Mouse (Mus musculus) lung, embryonic 15.5 days (tissue): ENCODE results near the gene Ttc30a2. TPM values are rescaled to one million over a fixed set of nuclear protein-coding genes. Genes with fewer than 3 reads are reported as not detected.
"Not testable (repeated sequence)": the region's sequence is repeated elsewhere in the genome, so short reads cannot be mapped to it uniquely, and the experiment has no call there.

ENCODE experiments used
- ATAC-seq: fragments of 200-750 bp; cut with Nextera tagmentation; 2 replicates; pipeline ENCODE4 v1.8.0; 2017; ENCODE audit warnings: moderate number of reproducible peaks, borderline replicate concordance; ENCODE audit not compliant: low FRiP score, low TSS enrichment; ENCODE audit errors: extremely low read depth
- H3K27ac ChIP-seq: fragments of 300-500 bp; sonication (generic); 2 replicates; pipeline ENCODE4 v1.5.1; 2015; ENCODE audit warnings: moderate library complexity, mild to moderate bottlenecking, inconsistent platforms
- H3K27me3 ChIP-seq: fragments of 300-500 bp; sonication (generic); 2 replicates; pipeline ENCODE4 v1.6.1; 2015; ENCODE audit warnings: inconsistent platforms
- H3K36me3 ChIP-seq: fragments of 300-500 bp; sonication (generic); 2 replicates; pipeline ENCODE4 v1.6.1; 2015; ENCODE audit warnings: inconsistent platforms
- H3K4me1 ChIP-seq: fragments of 300-500 bp; sonication (generic); 2 replicates; pipeline ENCODE4 v1.6.1; 2015; ENCODE audit warnings: inconsistent platforms
- H3K4me2 ChIP-seq: fragments of 300-500 bp; sonication (generic); 2 replicates; pipeline ENCODE4 v1.6.1; 2015; ENCODE audit warnings: inconsistent platforms, mild to moderate bottlenecking, moderate library complexity
- H3K4me3 ChIP-seq: fragments of 300-500 bp; sonication (generic); 2 replicates; pipeline ENCODE4 v1.5.1; 2015; ENCODE audit warnings: mild to moderate bottlenecking, inconsistent platforms
- H3K9ac ChIP-seq: fragments of 300-500 bp; sonication (generic); 2 replicates; pipeline ENCODE4 v1.6.1; 2015; ENCODE audit warnings: inconsistent platforms
- H3K9me3 ChIP-seq: fragments of 300-500 bp; sonication (generic); 2 replicates; pipeline ENCODE4 v1.6.1; 2016; ENCODE audit warnings: inconsistent platforms
- WGBS: fragments of 180-500 bp; shearing (Covaris S2); methylation state at CpG from one replicate; pipeline ENCODE4 v1.1.7; 2015; 5-methylcytosine and 5-hydroxymethylcytosine counted together
- polyA plus RNA-seq: library from polyadenylated mRNA; unstranded; fragments of >200 nt; fragmentation: Nextera tagmentation; extraction: Ambion mirVana; gene quantifications from 2 replicates; pipeline ENCODE4 v1.2.1, GENCODE M21; 2015

Gene Ttc30a2
- 0.50 and 0.75 TPM in 2 replicates for polyA plus RNA-seq

GRCm38 (mm10) chr2:75977752-75978368 is at the start of gene Ttc30a2:
Ttc30a2 (minus strand) TSS chr2:75978170.
- H3K4me1 ChIP-seq, H3K9me3 ChIP-seq, H3K27ac ChIP-seq, H3K9ac ChIP-seq, H3K4me2 ChIP-seq, H3K36me3 ChIP-seq, H3K4me3 ChIP-seq, H3K27me3 ChIP-seq: not testable (repeated sequence)
- 0 out of 2 replicates have a peak, but pooled peaks have one; percentile 12 for ATAC-seq
- WGBS = 35% methylated on average over 20 of the region's 24 CpGs

GRCm38 (mm10) chr2:76016890-76017289 is 38.9 kb upstream of the Ttc30a2 start:
- Histone ChIP-seq H3K36me3 (no peaks in the 10 kb centered on the region), H3K27ac (no peak overlapping the region), H3K9me3 (no peaks in the 10 kb centered on the region), H3K9ac (no peak overlapping the region), H3K4me2 (no peak overlapping the region), H3K4me3 (no peak overlapping the region), H3K4me1 (peaks cover 3% of the 10 kb centered on the region; the same call in 1 of the 2 replicates), H3K27me3 (no peaks in the 10 kb centered on the region)
- ATAC-seq = no peak
- 11% methylated on average over 7 of the region's 7 CpGs for WGBS

GRCm38 (mm10) chr2:76016136-76016535 is 38.2 kb upstream of the Ttc30a2 start:
- Histone ChIP-seq H3K9me3 (no peaks in the 10 kb centered on the region), H3K36me3 (no peaks in the 10 kb centered on the region), H3K27ac (no peak overlapping the region), H3K4me1 (peaks cover 3% of the 10 kb centered on the region; the same call in 1 of the 2 replicates), H3K4me2 (no peak overlapping the region), H3K9ac (no peak overlapping the region), H3K27me3 (no peaks in the 10 kb centered on the region), H3K4me3 (no peak overlapping the region)
- no peak for ATAC-seq
- WGBS = 82% methylated on average over 8 of the region's 8 CpGs

GRCm38 (mm10) chr2:76015460-76015859 is 37.5 kb upstream of the Ttc30a2 start:
- H3K27ac ChIP-seq = no peak overlapping the region
- WGBS = 87% methylated on average over 7 of the region's 7 CpGs

GRCm38 (mm10) chr2:76014659-76015058 is 36.7 kb upstream of the Ttc30a2 start:
- H3K36me3 ChIP-seq = no peaks in the 10 kb centered on the region
- no peaks in the 10 kb centered on the region for H3K27me3 ChIP-seq
- ATAC-seq = 0 out of 2 replicates have a peak, but pooled peaks have one; percentile 52
- no peaks in the 10 kb centered on the region for H3K9me3 ChIP-seq
- H3K4me3 ChIP-seq = no peak overlapping the region
- peaks cover 3% of the 10 kb centered on the region for H3K4me1 ChIP-seq
- 81% methylated on average over 3 of the region's 3 CpGs for WGBS
- H3K4me2 ChIP-seq = no peak overlapping the region
- no peak overlapping the region for H3K9ac ChIP-seq
- no peak overlapping the region for H3K27ac ChIP-seq

More at GRCm38 (mm10) chr2:76015460-76015859, 37.5 kb upstream of the Ttc30a2 start:
- Histone ChIP-seq H3K9ac (no peak overlapping the region), H3K4me2 (no peak overlapping the region), H3K4me3 (no peak overlapping the region), H3K9me3 (no peaks in the 10 kb centered on the region), H3K27me3 (no peaks in the 10 kb centered on the region), H3K4me1 (peaks cover 3% of the 10 kb centered on the region), H3K36me3 (no peaks in the 10 kb centered on the region)
- no peak for ATAC-seq

GRCm38 (mm10) chr2:76006194-76006593 is 28.2 kb upstream of the Ttc30a2 start:
- no peak overlapping the region for H3K4me3 ChIP-seq
- H3K9ac ChIP-seq = no peak overlapping the region
- no peak for ATAC-seq
- no peaks in the 10 kb centered on the region for H3K27me3 ChIP-seq
- no peaks in the 10 kb centered on the region for H3K36me3 ChIP-seq
- no peak overlapping the region for H3K4me2 ChIP-seq
- no peaks in the 10 kb centered on the region for H3K9me3 ChIP-seq
- WGBS = 12% methylated on average over 4 of the region's 4 CpGs
- no peak overlapping the region for H3K27ac ChIP-seq
- no peaks in the 10 kb centered on the region; the same call in 1 of the 2 replicates for H3K4me1 ChIP-seq

GRCm38 (mm10) chr2:76002899-76003298 is 24.9 kb upstream of the Ttc30a2 start:
- Histone ChIP-seq H3K27me3 (no peaks in the 10 kb centered on the region), H3K27ac (no peak overlapping the region)

GRCm38 (mm10) chr2:76001392-76001791 is 23.4 kb upstream of the Ttc30a2 start:
- H3K4me2 ChIP-seq = no peak overlapping the region
- ATAC-seq = no peak
- no peak overlapping the region for H3K4me3 ChIP-seq
- H3K27me3 ChIP-seq = no peaks in the 10 kb centered on the region; the same call in 1 of the 2 replicates
- no peaks in the 10 kb centered on the region for H3K9me3 ChIP-seq
- H3K27ac ChIP-seq = no peak overlapping the region
- H3K9ac ChIP-seq = no peak overlapping the region
- no peaks in the 10 kb centered on the region for H3K36me3 ChIP-seq
- peaks cover 24% of the 10 kb centered on the region for H3K4me1 ChIP-seq
- WGBS = 43% methylated on average over 8 of the region's 8 CpGs

More at GRCm38 (mm10) chr2:76002899-76003298, 24.9 kb upstream of the Ttc30a2 start:
- ATAC-seq = no peak
- no peak overlapping the region for H3K4me3 ChIP-seq
- H3K4me1 ChIP-seq = peaks cover 20% of the 10 kb centered on the region
- no peak overlapping the region for H3K9ac ChIP-seq
- no peaks in the 10 kb centered on the region for H3K9me3 ChIP-seq
- WGBS = 32% methylated on average over 9 of the region's 9 CpGs
- H3K36me3 ChIP-seq = no peaks in the 10 kb centered on the region
- H3K4me2 ChIP-seq = no peak overlapping the region

- Histone ChIP-seq H3K4me1 (peaks cover 24% of the 10 kb centered on the region), H3K9me3 (no peaks in the 10 kb centered on the region), H3K36me3 (no peaks in the 10 kb centered on the region), H3K4me2 (no peak overlapping the region), H3K27me3 (no peaks in the 10 kb centered on the region; the same call in 1 of the 2 replicates), H3K9ac (no peak overlapping the region), H3K4me3 (no peak overlapping the region), H3K27ac (no peak overlapping the region)
- WGBS = 34% methylated on average over 12 of the region's 12 CpGs
- no peak for ATAC-seq
Observed at GRCm38 (mm10) chr2:75999636-76000035, 21.7 kb upstream of the Ttc30a2 start.

- peaks cover 24% of the 10 kb centered on the region for H3K4me1 ChIP-seq
- no peak overlapping the region for H3K4me2 ChIP-seq
- no peak overlapping the region for H3K9ac ChIP-seq
- no peaks in the 10 kb centered on the region; the same call in 1 of the 2 replicates for H3K27me3 ChIP-seq
- no peak overlapping the region for H3K4me3 ChIP-seq
- H3K27ac ChIP-seq = no peak overlapping the region
- H3K9me3 ChIP-seq = no peaks in the 10 kb centered on the region
- WGBS = 12% methylated on average over 8 of the region's 8 CpGs
- no peak for ATAC-seq
- H3K36me3 ChIP-seq = no peaks in the 10 kb centered on the region
Observed at GRCm38 (mm10) chr2:75998692-75999091, 20.7 kb upstream of the Ttc30a2 start.

- no peak overlapping the region for H3K4me2 ChIP-seq
- H3K9ac ChIP-seq = no peak overlapping the region
- no peak overlapping the region for H3K27ac ChIP-seq
- peaks cover 24% of the 10 kb centered on the region for H3K4me1 ChIP-seq
- ATAC-seq = no peak
- WGBS = 29% methylated on average over 12 of the region's 12 CpGs
- H3K36me3 ChIP-seq = no peaks in the 10 kb centered on the region
- H3K9me3 ChIP-seq = no peaks in the 10 kb centered on the region
- no peaks in the 10 kb centered on the region; the same call in 1 of the 2 replicates for H3K27me3 ChIP-seq
- no peak overlapping the region for H3K4me3 ChIP-seq
Observed at GRCm38 (mm10) chr2:75997726-75998125, 19.8 kb upstream of the Ttc30a2 start.

- H3K27me3 ChIP-seq = no peaks in the 10 kb centered on the region; the same call in 1 of the 2 replicates
- H3K4me1 ChIP-seq = peaks cover 39% of the 10 kb centered on the region
- no peak overlapping the region for H3K4me3 ChIP-seq
- H3K27ac ChIP-seq = no peak overlapping the region
- no peak overlapping the region for H3K4me2 ChIP-seq
- no peak for ATAC-seq
- H3K36me3 ChIP-seq = no peaks in the 10 kb centered on the region
- H3K9me3 ChIP-seq = no peaks in the 10 kb centered on the region
- 91% methylated on average over 11 of the region's 11 CpGs for WGBS
- no peak overlapping the region for H3K9ac ChIP-seq
Observed at GRCm38 (mm10) chr2:75994841-75995240, 16.9 kb upstream of the Ttc30a2 start.
